ENCODE assay signal across 27 mouse cellular contexts in the genomic region with DNA sequence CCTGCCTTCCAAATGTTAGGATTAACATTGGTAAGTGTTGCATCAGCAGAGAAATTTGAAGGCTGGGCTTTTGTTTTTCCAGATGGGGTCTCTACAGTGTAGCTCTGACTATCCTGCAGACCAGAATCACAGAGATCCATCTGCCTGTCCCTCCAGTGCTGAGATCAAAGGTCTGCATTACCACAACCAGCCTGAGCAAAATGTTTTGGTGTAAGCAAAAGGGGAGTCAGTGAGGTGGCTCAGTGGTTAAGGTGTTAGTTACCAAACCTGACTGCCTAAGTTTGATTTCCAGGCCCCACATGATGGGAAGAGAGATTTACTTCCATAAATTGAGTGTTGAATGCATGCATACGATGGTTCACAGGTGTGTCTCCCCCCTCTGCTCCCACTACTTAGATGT. TPM values are rescaled to one million over a fixed set of nuclear protein-coding genes. Genes with fewer than 3 reads are reported as not detected.
DNase-seq lines count a peak whose midpoint lies in the region; TF ChIP-seq lines count a peak whose summit lies in the region.
"Had no signal": no experiment of that assay in that cellular context is flagged by ENCODE, and none has a peak within 500 bp of the region (broad histone marks: within the 10 kb centered on the region; RNA-seq: fewer than 3 reads in every experiment).

No protein-coding gene starts in this region.

- H3K4me1 ChIP-seq in kidney, adult 2 months (ENCODE audit: control insufficient read depth, insufficient read depth, low read length) = peaks cover 26% of the 10 kb centered on the region
- H3K4me1 ChIP-seq in thymus, adult 2 months (replicated peaks; ENCODE audit: control insufficient read depth, insufficient read depth, low read length) = peaks cover 3% of the 10 kb centered on the region

- H3K36me3 ChIP-seq in kidney, adult 2 months (ENCODE audit: control insufficient read depth, insufficient read depth, low read length) = peaks cover 4% of the 10 kb centered on the region; the same call in 1 of the 2 replicates
- peaks cover 16% of the 10 kb centered on the region for H3K36me3 ChIP-seq in thymus, adult 2 months (ENCODE audit: control insufficient read depth, insufficient read depth, low read length)

- 74% methylated on average over 1 of the region's 1 CpGs for WGBS in kidney, adult 2 months
- 78% methylated on average over 1 of the region's 1 CpGs for WGBS in thymus, adult 2 months

- no peak for TF ChIP-seq CTCF in kidney, adult 2 months (conservative IDR thresholded peaks at IDR 0.05; ENCODE audit: insufficient read depth, insufficient read length, low read depth, low read length)
- TF ChIP-seq CTCF in thymus, adult 2 months (IDR thresholded peaks at IDR 0.05; ENCODE audit: borderline replicate concordance, control insufficient read depth, extremely low read depth, insufficient read depth, low read length, poor library complexity) = no peak

- H3K27ac ChIP-seq in kidney, adult 2 months (ENCODE audit: insufficient read depth, low read depth, low read length) = no peak overlapping the region
- no peak overlapping the region for H3K27ac ChIP-seq in thymus, adult 2 months (ENCODE audit: control insufficient read depth, insufficient read depth, low read length)
- H3K27ac ChIP-seq: forebrain, embryonic 10.5 days; forebrain, embryonic 13.5 days; heart, embryonic 13.5 days; hindbrain, embryonic 14.5 days; hindbrain, postnatal 0 days had no signal

- no peak for TF ChIP-seq POLR2A in kidney, adult 2 months (IDR thresholded peaks at IDR 0.05; ENCODE audit: low read depth, low read length)
- no peak for TF ChIP-seq POLR2A in thymus, adult 2 months (IDR thresholded peaks at IDR 0.05; ENCODE audit: control insufficient read depth, extremely low read depth, insufficient read depth, low read length, poor library complexity)

- DNase-seq in kidney, adult 2 months = peak; percentile 50
- DNase-seq in kidney, adult 11 months = no peak
- DNase-seq in T-cell, adult 2 months (ENCODE audit: low spot score) = peak; percentile 52
- DNase-seq in induced T-regulatory cell, adult 2 months (ENCODE audit: low read depth) = peak; percentile 39
- no peak for DNase-seq in thymus, adult 2 months
- no peak for DNase-seq in thymus, postnatal 14 days
- no peak for DNase-seq in frontal cortex, postnatal 14 days (ENCODE audit: low spot score in 2 of 2)
- DNase-seq: adrenal gland, postnatal 10 days; gastrocnemius, postnatal 25 days; heart, adult 18-20 months; heart, postnatal 14 days; heart, postnatal 4 days; kidney, adult 9 months had no signal

- no peak overlapping the region for H3K4me3 ChIP-seq in kidney, adult 2 months (ENCODE audit: insufficient read depth, low read depth, low read length)
- H3K4me3 ChIP-seq in thymus, adult 2 months (ENCODE audit: control insufficient read depth, insufficient read depth, low read length) = no peak overlapping the region
- H3K4me3 ChIP-seq: forebrain, embryonic 10.5 days; forebrain, embryonic 13.5 days; heart, embryonic 13.5 days had no signal

- H3K27me3 ChIP-seq in kidney, adult 2 months (replicated peaks; ENCODE audit: control insufficient read depth, insufficient read depth, low read length) = no peaks in the 10 kb centered on the region
- no peaks in the 10 kb centered on the region for H3K27me3 ChIP-seq in thymus, adult 2 months (ENCODE audit: control insufficient read depth, insufficient read depth, low read length)
- H3K27me3 ChIP-seq: forebrain, embryonic 13.5 days; heart, embryonic 13.5 days had no signal

RNA-seq across cellular contexts. Expression of gene Ppp2ca, which starts 10.9 kb away (rescaled TPM):
- polyA plus RNA-seq in kidney, adult 2 months (2012; rRNA removed) = 30.9 and 38.0 TPM in 2 replicates
- polyA plus RNA-seq in thymus, adult 2 months (2012; rRNA removed) = 51.0 and 54.7 TPM in 2 replicates

RNA-seq across cellular contexts. Expression of gene Olfr1373, which starts 35.9 kb away (rescaled TPM):
- polyA plus RNA-seq in kidney, adult 2 months (2012; rRNA removed) = not detected in 2 replicates
- not detected in 2 replicates for polyA plus RNA-seq in thymus, adult 2 months (2012; rRNA removed)
- polyA plus RNA-seq: brain, embryonic 14.5 days; C2C12; embryonic facial prominence, embryonic 11.5 days; embryonic facial prominence, embryonic 14.5 days; forebrain, embryonic 10.5 days; forebrain, embryonic 13.5 days; forebrain, embryonic 16.5 days; heart, embryonic 13.5 days; heart, embryonic 16.5 days; hindbrain, embryonic 11.5 days; hindbrain, embryonic 14.5 days; hindbrain, postnatal 0 days; intestine, embryonic 14.5 days; intestine, postnatal 0 days had no signal

Comparison
In these comparisons a context has a peak if more than half of its experiments do, and no peak if none do; other contexts are left out.
1. DNase-seq: peak in kidney, adult 2 months (single experiment), T-cell, adult 2 months (single experiment) and induced T-regulatory cell, adult 2 months (single experiment); none in kidney, adult 11 months (single experiment), thymus, adult 2 months (single experiment), thymus, postnatal 14 days (single experiment) and frontal cortex, postnatal 14 days (0 of 2).